Mouse (Mus musculus): ENCODE measurements at regions not wholly inside any gene's neighbourhood (a gene's known extent, or its start where the extent isn't known, plus 50 kb on each side); places are given as distances from the start of the nearest gene placed in this dataset.

DNA sequence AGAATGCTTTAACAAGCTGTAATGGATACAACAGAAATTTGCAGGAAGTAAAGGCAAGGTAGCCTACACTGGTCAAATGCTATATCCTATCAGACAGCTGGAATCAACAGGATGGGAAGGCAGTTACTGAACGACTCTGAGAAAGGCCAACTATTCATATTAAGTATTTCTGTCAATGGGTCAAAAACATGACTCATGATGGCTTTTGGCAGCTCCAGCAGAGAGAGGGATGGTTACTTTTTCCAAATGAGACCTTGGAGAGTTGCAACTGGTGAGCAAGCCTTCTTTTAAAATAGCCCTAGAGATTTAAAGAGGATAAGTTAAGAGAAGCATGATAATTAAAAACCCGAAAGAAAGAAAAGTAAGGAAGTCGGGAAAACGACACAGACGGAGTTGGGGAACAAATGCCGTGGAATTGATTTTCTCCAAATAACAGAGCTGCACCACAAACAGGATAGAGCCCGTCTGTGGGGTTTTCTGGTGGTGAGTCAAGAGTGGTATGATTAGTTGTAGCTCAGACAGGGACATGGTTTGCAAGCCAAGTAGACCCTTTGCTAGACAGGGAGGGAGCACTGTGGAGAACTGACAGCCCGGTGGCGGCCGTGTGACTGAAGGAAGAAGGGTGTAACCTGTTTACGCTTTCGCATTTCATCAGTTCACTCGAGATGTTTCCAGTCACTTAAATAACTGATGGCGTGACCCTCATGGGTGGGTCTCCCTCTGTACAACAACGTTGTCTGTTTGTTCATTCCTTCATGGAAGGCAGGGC is 3638.1 kb upstream of the Gm7489 start:
- in situ Hi-C loops (cut with MboI, MseI), result no loop called here

DNA sequence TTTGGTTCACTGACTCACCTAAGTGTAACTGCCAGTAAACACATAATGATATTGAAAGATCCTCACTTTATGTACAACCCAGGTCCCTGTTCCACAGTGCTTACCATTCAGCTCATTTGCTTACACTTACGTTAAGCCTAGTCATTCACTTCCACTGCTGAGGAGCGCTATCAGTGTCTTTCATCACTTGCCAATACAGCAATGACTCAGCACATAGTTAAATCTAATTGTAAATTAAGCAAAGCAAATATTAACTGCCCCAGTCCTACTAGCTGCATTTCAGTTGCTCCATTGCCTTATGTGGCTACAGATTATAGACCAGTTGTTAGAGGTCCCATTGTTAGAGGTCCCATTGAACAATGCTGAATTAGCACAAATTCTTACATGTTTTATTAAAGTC is 3624.6 kb upstream of the Gm7489 start:
- in situ Hi-C loops (cut with MboI, MseI), result no loop called here

DNA sequence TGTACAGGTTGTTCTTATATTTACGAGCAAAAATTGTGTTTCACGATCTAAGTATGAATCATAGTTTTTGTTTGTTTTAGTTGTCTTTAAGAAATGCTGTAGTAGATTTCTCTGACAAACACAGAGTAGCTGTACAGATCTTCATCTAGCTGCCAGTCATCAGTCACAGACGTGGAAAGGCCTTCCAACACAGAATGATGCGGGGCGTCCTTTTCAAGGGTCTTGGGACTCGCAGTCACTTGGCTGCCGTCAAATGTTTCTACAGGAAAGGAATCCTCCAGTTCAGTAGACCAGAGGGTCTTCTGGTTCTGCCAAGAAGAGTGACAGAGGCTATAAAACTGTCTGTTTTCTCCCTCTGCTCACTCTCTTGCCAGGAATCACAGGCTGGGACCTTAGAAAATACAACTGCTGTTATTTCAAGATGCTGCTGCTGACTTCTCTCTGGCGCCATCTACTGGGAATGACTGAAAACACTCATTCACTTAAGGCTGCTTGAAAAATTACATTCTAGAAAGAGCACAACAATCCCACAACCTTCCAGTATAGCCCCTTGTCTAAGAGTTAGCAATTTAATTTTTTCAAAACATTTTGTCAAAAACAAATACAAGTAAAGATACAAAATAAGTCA is 3623.3 kb upstream of the Gm7489 start:
- in situ Hi-C loops (cut with MboI, MseI), result no loop called here

DNA sequence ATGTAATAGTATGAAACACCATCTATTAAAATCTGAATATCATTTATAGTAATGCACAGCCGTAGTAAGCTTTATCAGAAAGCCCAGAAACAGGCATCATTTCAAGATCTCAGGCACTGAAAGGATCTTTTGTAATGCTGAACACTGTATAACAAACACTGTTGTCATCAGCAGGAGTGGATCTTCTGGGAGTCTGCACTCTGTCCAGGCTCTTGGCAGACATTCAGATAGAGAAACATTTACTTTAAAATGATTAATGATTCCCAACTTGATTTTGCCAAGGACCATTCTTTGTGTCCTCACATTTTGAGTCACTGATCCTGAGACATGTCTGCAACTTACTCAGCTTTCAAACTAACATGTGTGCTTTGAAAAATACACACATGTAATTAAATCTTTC is 3617.2 kb upstream of the Gm7489 start:
- in situ Hi-C loops (cut with MboI, MseI), result no loop called here

DNA sequence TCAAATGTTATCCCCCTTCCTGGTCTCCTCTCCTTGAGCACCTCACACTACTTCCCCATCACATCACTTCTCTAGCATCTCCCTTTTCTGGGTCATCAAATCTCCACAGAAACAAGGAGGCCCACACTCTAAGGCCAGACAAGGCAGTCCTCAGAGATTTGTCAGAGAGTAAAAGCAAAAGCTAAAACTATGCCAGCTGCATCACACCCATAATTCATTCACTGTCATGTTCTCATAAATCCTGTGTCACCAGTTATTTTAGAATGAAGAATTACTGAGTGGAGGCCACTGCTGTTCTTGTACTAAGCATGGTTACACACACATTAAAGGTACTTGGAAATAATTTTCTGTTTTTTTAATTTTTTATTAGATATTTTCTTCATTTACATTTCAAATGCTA is 3613.1 kb upstream of the Gm7489 start:
- in situ Hi-C loops (cut with MboI, MseI), result no loop called here

DNA sequence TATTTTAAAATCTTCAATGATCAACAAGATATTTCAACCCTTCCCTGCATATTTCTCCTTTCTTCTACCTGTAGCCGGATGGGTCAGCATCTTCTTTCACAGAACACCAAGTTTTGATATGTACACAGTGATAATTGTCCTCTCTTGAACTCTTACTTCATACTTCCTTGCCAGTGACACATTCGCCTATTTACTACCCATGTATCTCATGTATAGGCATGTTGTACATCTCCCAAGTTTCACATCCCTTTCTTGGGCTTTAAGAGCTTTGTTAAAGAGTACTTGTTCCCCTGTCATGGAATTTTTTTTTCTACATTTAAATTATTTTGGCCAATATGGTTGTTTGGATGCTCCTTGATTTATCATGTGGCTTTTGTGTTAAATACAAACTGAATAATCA is 3602.1 kb upstream of the Gm7489 start:
- in situ Hi-C loops (cut with MboI, MseI), result no loop called here

DNA sequence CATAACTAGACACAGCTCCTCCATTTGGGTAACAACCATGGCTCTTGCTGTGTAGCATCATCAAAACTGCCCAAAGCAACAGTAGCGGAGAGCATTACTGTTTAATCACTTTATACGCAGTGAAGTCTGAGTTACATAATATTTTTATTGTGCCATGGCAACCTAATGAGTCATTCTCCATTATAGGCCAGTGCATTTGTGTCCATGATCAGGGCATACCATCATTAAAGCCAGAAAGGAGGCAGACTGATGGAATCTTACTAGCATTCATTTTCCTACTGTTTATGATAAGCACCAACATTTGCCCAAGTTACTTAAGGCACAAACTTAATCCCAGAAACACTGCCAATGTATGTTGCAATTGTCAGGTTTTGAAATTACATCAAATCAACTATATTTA is 3601.2 kb upstream of the Gm7489 start:
- in situ Hi-C loops (cut with MboI, MseI), result no loop called here

DNA sequence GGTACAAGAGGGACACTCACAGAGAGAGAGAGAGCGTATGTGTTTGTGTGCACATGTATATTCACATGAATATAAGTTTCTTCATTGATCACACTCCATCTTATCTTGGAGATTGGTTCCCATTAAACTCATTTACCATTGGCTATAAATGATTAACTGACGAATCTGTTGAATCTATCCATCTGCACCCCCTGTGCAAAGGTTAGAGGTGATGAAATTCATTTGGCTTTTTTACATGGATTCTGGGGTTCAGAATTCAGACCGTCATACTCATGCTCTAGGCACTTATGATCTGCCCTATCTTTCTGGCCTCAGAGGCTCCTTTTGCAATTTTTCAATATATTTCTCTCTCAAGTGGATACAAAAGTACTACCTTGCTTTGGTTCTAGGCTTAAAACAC is 3582.9 kb upstream of the Gm7489 start:
- in situ Hi-C loops (cut with MboI, MseI), result no loop called here

DNA sequence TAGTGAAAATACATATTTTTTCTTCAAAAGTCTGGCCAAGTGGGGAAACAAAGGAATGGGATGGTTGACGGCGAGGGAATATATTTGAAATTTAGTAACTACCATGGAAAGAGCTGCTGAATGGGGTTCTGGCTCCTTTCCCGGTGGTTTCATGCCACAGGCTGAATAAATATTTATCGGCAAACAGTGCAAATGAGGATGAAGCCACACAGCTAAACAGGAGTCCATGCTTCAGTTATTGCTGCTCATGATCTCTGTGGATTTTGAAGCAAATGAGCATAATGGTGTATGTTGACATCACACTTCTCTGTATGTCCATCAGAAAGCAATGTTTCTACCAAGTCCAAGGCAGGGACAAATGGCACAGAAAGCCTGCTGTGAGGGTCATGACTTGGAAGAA is 3580.6 kb upstream of the Gm7489 start:
- in situ Hi-C loops (cut with MboI, MseI), result no loop called here

DNA sequence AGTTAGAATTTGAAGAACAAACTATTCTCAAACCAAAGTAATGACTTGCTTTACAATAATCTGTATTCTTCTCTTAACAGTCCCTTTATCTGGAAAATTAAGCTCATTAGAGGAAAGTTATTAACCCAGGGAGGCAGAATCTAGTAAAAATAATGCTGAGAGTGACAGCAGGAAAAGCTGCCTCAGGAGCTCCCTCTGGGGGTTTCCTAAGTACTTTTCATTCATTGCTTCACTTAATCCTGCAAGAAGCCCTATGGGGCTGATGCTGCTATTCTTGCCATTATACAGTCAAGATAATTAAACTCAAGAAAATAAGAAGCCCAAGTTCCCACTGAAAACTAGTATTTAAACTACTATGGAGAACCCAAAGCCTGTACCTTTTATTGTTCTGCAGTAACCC is 3563.9 kb upstream of the Gm7489 start:
- in situ Hi-C loops (cut with MboI, MseI), result no loop called here

DNA sequence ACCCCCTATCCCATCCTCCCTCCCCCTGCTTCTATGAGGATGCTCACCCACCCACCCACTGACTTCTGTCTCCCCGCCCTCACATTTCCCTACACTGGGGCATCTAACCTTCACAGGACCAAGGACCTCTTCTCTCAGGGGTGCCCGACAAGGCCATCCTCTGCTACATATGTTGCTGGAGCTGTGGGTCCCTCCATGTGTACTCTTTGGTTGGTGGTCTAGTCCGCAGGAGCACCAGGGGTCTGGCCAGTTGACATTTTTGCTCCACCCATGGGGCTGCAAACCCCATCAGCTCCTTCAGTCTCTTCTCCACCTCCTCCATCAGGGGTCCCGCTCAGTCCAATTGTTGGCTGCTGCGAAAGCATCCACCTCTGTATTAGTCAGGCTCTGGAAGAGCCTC is 3539.2 kb upstream of the Gm7489 start:
- in situ Hi-C loops (cut with MboI, MseI), result no loop called here

DNA sequence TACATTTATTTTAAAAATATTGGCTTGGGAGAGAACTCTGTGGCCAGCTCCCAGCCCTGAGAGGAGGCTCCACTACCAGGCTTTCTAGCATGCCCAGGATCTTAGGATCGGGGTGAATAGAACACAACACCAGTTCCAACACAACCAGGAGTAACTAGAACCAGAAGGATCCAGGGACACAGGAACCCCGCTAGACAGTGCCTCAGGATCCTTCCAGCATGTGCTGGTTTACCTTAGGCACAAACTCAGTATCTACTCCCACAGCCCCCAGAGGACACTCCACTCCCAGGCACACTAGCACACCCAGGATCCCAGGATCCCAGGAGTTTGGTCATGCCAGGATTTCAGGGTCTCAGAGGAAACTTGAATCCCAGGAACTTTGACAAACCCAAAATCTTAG is 3537.8 kb upstream of the Gm7489 start:
- in situ Hi-C loops (cut with MboI, MseI), result no loop called here

DNA sequence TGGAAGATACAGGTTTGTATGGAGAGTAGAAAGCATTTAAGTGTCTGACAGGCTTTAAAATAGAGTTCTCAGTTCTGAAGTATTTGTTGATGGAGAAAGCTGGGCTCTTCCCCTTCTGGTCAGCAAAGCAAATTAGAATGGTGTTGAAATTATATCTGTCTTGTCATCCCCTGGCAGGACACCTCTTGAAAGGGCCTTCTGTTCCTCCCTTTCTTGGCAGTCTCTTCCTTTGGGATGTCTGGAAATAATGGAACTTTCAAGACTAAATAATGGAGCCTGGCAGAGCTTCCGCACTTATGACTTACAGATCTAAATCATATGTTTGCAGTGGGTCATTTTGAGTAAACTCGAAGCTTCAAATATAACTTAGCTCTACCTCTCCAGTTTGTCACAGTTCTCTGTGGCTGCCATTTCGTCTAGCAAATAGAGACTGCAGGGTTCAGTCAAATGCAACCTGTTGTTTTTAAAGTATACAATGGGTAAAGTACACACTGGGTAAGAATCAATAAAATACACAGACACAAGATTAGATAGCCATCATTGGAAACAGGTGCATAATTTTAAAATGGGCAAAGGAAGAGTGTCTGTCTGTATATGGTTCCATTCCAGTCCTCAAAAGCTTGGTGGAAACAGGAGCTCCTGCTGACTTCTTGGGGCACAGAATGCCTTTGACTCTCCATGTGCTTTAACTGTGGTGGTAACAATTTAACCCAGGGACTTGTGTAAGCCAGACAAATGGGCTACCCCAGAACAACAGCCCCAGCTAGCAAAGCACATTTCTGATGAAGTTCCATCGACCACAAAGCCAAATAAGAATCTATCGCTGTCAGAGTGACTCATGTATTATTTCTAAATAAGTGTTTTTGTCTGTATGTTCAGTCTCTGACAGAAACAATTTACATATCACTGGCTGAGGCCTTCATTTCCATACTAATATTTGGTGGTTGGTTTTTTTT is 3524.4 kb upstream of the Gm7489 start:
- in situ Hi-C loops (cut with MboI, MseI), result loop anchor here (5.0 to 25.0 kb wide), 2 partner anchors 327 to 387 kb away; no protein-coding TSS in a partner anchor

DNA sequence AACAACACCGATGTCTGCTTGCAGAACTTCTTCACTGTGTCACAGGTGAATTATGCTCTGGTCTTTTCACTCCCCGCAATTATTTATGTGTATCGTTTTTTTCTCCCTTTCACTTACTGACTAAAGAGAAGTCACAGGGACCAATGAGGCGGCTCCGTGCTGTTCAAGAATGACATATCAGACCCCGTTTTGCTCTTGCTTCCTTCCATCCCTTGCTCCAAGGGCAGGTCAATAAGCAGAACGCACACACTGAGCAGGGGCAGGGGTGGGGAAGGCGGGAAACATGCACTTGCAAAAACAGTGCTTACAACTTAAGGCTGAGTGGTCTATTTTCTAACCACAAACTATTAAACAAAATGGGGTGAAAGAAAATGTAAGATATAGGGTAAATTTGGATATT is 3523.4 kb upstream of the Gm7489 start:
- in situ Hi-C loops (cut with MboI, MseI), result loop anchor here (5.0 to 25.0 kb wide), 2 partner anchors 326 to 386 kb away; no protein-coding TSS in a partner anchor

DNA sequence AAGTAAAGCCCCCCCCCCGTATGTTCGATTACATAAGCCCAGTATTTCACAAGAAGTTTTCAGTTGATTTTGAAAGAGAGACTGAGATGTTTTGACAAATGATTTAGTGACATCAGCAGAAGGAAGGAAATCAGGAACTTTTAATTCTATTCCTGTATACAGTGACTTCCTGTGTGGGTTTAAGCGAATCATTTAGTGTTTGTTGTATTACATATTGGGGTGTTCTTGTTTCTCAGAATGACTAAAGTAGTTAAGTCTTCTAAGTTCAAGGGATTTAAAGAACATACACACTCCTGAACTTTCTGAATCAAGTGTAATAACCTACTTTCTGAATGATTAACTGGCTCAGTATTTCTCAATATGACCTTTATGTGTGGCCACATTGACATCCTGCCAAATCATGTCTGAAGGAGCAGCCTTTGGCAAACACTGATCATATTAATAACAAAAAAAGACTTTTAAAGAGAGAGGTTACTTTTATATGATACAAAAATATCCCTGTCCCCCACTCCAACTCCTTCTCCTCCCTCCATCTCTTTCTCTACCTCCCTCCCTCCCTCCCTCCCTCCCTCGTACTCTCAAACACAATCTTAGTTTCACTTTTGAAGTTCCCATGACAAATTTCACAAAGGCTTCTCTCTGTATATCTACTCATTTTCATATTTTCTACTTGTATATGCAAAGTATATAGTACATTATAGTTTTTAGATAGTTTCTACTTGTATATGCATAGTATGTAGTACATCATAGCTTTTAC is 3522.8 kb upstream of the Gm7489 start:
- in situ Hi-C loops (cut with MboI, MseI), result loop anchor here (5.0 to 25.0 kb wide), 2 partner anchors 325 to 385 kb away; no protein-coding TSS in a partner anchor

DNA sequence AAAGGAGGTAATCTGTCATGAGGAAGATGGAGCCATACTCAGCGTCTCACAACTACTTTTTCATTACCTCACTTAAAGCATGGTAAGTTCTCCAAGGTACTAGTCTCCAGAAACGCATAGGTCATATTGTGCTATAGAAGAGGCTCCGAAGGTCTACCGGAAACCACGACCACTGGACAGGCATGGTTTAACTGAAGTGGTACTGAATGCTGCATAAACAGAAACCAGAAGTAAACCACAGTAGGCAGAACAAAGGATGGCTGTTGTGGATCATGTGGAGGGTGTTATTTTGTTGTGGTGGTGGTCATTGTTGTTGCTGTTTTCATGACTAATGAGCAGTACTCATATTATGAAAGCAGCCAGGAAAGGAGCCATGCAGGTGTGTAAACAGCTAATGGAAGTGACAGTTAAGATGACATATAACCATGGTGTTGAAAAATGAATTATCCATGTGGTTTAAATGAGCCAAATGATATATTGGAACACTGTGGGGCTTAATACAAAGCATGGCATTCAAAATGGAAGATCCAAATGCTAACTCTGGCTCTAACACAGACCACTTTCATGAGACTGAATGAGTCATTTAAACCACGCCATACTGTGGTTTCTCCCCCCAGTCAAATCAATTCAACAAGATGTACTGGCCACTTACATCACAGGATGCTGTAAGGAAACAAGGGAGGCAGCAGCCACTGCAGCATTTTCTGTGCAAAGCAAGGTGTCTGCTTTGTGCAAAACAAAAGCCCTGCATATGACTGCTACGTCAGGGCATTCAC is 3484.5 kb upstream of the Gm7489 start:
- in situ Hi-C loops (cut with MboI, MseI), result loop anchor here (5.0 kb wide), 2 partner anchors 83 to 682 kb away; no protein-coding TSS in a partner anchor

DNA sequence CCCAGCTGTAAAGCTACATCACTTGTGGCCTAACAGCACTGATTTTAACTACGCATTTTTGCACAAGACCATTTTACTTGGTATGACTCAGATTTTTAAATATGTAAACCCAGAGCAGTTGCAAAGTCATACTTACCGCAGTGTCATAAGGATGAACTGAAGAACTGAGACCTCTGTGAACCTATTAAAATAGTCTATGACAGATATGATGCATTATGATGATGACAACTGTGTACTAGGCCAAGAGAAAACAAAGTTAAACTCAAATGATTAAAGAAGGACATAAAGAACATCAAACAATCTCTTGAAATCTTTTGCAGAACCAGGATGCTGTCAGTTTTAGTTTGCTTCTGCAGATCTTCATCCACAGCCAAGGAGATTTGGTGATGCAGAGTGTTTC is 3483.3 kb upstream of the Gm7489 start:
- in situ Hi-C loops (cut with MboI, MseI), result loop anchor here (5.0 kb wide), 2 partner anchors 84 to 681 kb away; no protein-coding TSS in a partner anchor

DNA sequence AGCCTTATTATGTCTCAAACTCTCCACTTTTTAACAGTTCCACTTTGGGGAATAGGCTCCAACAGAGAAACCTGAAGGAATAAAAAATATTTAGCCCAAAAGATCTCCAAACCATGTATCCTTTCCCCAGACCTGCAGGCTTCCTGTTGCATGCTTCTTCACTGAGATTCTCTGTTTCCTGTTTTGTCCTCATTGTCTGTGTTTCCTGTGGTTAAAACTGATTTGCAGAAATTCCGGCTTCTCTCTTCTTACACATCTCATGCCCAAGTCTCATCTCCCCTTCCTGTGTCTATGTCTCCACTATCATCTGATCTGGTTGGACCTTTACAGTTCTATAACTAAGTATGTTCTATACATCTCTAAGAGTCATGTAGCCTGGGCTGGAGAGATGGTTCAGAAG is 3482.2 kb upstream of the Gm7489 start:
- in situ Hi-C loops (cut with MboI, MseI), result loop anchor here (5.0 kb wide), 2 partner anchors 85 to 680 kb away; no protein-coding TSS in a partner anchor

DNA sequence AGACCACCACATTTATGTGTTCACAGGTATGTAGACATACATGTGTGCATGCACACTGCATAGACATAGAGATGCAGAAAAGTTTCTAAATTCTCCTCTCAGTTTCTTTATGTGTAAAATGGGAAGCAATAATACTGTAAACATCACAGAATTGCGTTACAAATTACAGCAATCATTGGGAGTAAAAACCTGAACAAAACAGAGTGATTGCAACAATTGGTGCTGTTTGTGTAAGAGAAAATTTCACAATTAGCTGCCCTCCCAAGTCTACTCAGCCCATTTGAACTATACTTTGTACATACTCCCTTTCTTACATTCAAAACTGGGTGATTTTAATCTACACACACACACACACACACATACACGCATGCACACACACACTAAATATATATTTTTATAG is 3480.8 kb upstream of the Gm7489 start:
- in situ Hi-C loops (cut with MboI, MseI), result loop anchor here (5.0 kb wide), 2 partner anchors 87 to 678 kb away; no protein-coding TSS in a partner anchor

DNA sequence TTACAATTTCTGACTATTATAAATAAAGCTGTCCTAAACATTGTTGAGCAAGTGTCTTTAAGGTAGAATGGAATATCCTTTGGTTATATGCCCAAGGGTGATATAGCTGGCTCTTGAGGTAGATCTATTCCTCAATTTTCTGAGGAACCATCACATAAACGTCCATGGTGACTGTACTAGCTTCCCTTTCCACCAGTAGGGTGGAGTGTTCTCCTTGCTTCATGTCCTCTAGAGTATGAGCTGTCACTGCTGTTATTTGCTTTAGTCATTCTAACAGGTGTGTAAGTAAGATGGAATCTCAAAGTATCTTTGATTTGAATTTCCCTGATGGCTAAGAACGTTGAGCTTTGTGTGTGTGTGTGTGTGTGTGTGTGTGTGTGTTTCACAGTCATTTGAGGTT is 3475.7 kb upstream of the Gm7489 start:
- in situ Hi-C loops (cut with MboI, MseI), result no loop called here

All from regulatory T cell (primary cell).